Mouse (Mus musculus): ENCODE measurements at regions not wholly inside any gene's neighbourhood (a gene's known extent, or its start where the extent isn't known, plus 50 kb on each side); places are given as distances from the start of the nearest gene placed in this dataset.

- Histone ChIP-seq H3K36me3 (replicated peaks in 1 of 2; ENCODE audit: control insufficient read depth in 1 of 2, insufficient read depth in 1 of 2, low read length in 1 of 2) (no peaks in the 10 kb centered on the region), H3K9ac (ENCODE audit: insufficient read depth, low read depth) (no peak overlapping the region), H3K4me3 (replicated peaks in 1 of 3; ENCODE audit: low read depth in 2 of 3, low read length in 2 of 3, poor library complexity in 1 of 3) (no peak overlapping the region), H3K4me2 (ENCODE audit: insufficient read depth, low read depth, poor library complexity, severe bottlenecking) (no peak overlapping the region), H3K4me1 (ENCODE audit: control insufficient read depth in 1 of 2, insufficient read depth in 2 of 2) (no peaks in the 10 kb centered on the region), H3K27ac (ENCODE audit: insufficient read depth, low read depth) (no peak overlapping the region), H3K27me3 (replicated peaks) (no peaks in the 10 kb centered on the region), H3K79me2 (replicated peaks; ENCODE audit: control insufficient read depth, extremely low read depth, insufficient read depth, poor library complexity, severe bottlenecking) (no peaks in the 10 kb centered on the region), H3K9me3 (replicated peaks; ENCODE audit: low read length) (no peaks in the 10 kb centered on the region)
- in situ Hi-C loops (cut with MboI; ENCODE audit: low pct_ligation_motif_present, low pct_unique_long_range_greater_than_20kb, low sequenced_read_pairs) = no loop called here
- no peak for DNase-seq (ENCODE audit: extremely low read depth)
- dilution Hi-C loops (cut with MboI; ENCODE audit: extremely low pct_ligation_motif_present, extremely low pct_unique_long_range_greater_than_20kb, low sequenced_read_pairs) = no loop called here
- TF ChIP-seq RAD21 (IDR thresholded peaks at IDR 0.05; ENCODE audit: low read depth, low read length) (no peak), MAZ (IDR thresholded peaks at IDR 0.05; ENCODE audit: low read depth, low read length) (no peak), USF1 (IDR thresholded peaks at IDR 0.05; ENCODE audit: low read depth, low read length) (no peak), CHD2 (IDR thresholded peaks at IDR 0.05; ENCODE audit: low read length) (no peak), MAFK (IDR thresholded peaks at IDR 0.05; ENCODE audit: insufficient replicate concordance, low read length) (no peak), ETS1 (conservative IDR thresholded peaks at IDR 0.05; ENCODE audit: low read depth, low read length) (no peak), POLR2A (IDR thresholded peaks at IDR 0.05; ENCODE audit: low read depth, low read length) (no peak), KAT2A (IDR thresholded peaks at IDR 0.05; ENCODE audit: insufficient replicate concordance, low read length) (no peak), MAX (IDR thresholded peaks at IDR 0.05; ENCODE audit: low read length) (no peak), E2F4 (IDR thresholded peaks at IDR 0.05; ENCODE audit: insufficient replicate concordance, low read depth, low read length) (no peak), BHLHE40 (IDR thresholded peaks at IDR 0.05; ENCODE audit: low read depth, low read length) (no peak), MEF2A (IDR thresholded peaks at IDR 0.05; ENCODE audit: borderline replicate concordance, low read depth, low read length) (no peak), ZMIZ1 (IDR thresholded peaks at IDR 0.05; ENCODE audit: low read depth, low read length) (no peak), NELFE (IDR thresholded peaks at IDR 0.05; ENCODE audit: low read depth, low read length) (no peak), MXI1 (IDR thresholded peaks at IDR 0.05; ENCODE audit: low read depth, low read length) (no peak), NRF1 (IDR thresholded peaks at IDR 0.05; ENCODE audit: low read depth, low read length) (no peak)
Observed at GRCm38 (mm10) chr3:149170191-149170590, 179.8 kb upstream of the Adgrl2 start.

DNA sequence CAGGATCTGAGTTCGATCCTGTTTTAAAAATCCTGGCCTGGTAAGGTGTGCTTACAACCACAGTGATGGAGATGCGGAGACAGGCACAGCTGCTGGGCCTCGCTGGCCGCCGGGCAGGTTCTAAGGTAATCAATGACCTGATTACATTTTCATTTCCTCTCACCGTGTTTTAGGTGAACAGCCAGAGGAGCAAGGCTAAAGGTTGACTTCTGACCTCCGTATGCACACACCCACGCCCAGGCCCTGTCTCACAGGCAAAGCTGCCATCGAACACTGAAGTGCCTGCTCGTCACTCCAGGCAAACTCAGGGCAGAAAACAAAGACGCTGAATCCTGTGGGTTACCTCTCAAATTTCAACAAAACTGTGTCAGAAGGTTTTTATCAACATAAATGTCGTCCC lies 179.1 kb upstream of the Adgrl2 start:
- dilution Hi-C loops (cut with MboI; ENCODE audit: extremely low pct_ligation_motif_present, extremely low pct_unique_long_range_greater_than_20kb, low sequenced_read_pairs) = no loop called here
- Histone ChIP-seq H3K4me1 (ENCODE audit: control insufficient read depth in 1 of 2, insufficient read depth in 2 of 2) (no peaks in the 10 kb centered on the region), H3K27me3 (replicated peaks) (no peaks in the 10 kb centered on the region), H3K4me2 (ENCODE audit: insufficient read depth, low read depth, poor library complexity, severe bottlenecking) (no peak overlapping the region), H3K36me3 (replicated peaks in 1 of 2; ENCODE audit: control insufficient read depth in 1 of 2, insufficient read depth in 1 of 2, low read length in 1 of 2) (no peaks in the 10 kb centered on the region), H3K27ac (ENCODE audit: insufficient read depth, low read depth) (no peak overlapping the region), H3K79me2 (replicated peaks; ENCODE audit: control insufficient read depth, extremely low read depth, insufficient read depth, poor library complexity, severe bottlenecking) (no peaks in the 10 kb centered on the region), H3K9me3 (replicated peaks; ENCODE audit: low read length) (no peaks in the 10 kb centered on the region), H3K9ac (ENCODE audit: insufficient read depth, low read depth) (no peak overlapping the region), H3K4me3 (replicated peaks in 1 of 3; ENCODE audit: low read depth in 2 of 3, low read length in 2 of 3, poor library complexity in 1 of 3) (no peak overlapping the region)
- TF ChIP-seq POLR2AphosphoS2 (IDR thresholded peaks at IDR 0.05; ENCODE audit: low read depth, low read length) (no peak), IRF4 (IDR thresholded peaks at IDR 0.05; ENCODE audit: low read depth, low read length) (no peak), MEF2A (IDR thresholded peaks at IDR 0.05; ENCODE audit: borderline replicate concordance, low read depth, low read length) (no peak), ETS1 (conservative IDR thresholded peaks at IDR 0.05; ENCODE audit: low read depth, low read length) (no peak), EP300 (IDR thresholded peaks at IDR 0.05; ENCODE audit: low read length) (no peak), TCF12 (IDR thresholded peaks at IDR 0.05; ENCODE audit: low read depth, low read length) (no peak), BHLHE40 (IDR thresholded peaks at IDR 0.05; ENCODE audit: low read depth, low read length) (no peak), JUN (IDR thresholded peaks at IDR 0.05; ENCODE audit: insufficient read depth, low read depth, low read length) (no peak), MYC (IDR thresholded peaks at IDR 0.05; ENCODE audit: low read depth, low read length) (no peak), ZNF384 (IDR thresholded peaks at IDR 0.05; ENCODE audit: low read depth, low read length) (no peak), KAT2A (IDR thresholded peaks at IDR 0.05; ENCODE audit: insufficient replicate concordance, low read length) (no peak), ZKSCAN1 (IDR thresholded peaks at IDR 0.05; ENCODE audit: borderline replicate concordance, low read depth, low read length) (no peak), RAD21 (IDR thresholded peaks at IDR 0.05; ENCODE audit: low read depth, low read length) (no peak), GABPA (IDR thresholded peaks at IDR 0.05; ENCODE audit: insufficient replicate concordance, low read depth, low read length) (no peak), TBP (conservative IDR thresholded peaks at IDR 0.05; ENCODE audit: low read depth, low read length) (no peak), SIN3A (IDR thresholded peaks at IDR 0.05; ENCODE audit: low read length) (no peak), MAX (IDR thresholded peaks at IDR 0.05; ENCODE audit: low read length) (no peak), USF2 (conservative IDR thresholded peaks at IDR 0.05; ENCODE audit: low read depth, low read length) (no peak), JUND (conservative IDR thresholded peaks at IDR 0.05; ENCODE audit: low read depth, low read length) (no peak), NRF1 (IDR thresholded peaks at IDR 0.05; ENCODE audit: low read depth, low read length) (no peak)
- DNase-seq (ENCODE audit: extremely low read depth) = no peak
- in situ Hi-C loops (cut with MboI; ENCODE audit: low pct_ligation_motif_present, low pct_unique_long_range_greater_than_20kb, low sequenced_read_pairs) = no loop called here
